Mouse (Mus musculus) pancreas, adult 10 weeks (tissue): Measurements from ENCODE around the gene Zbbx. TPM values are rescaled to one million over a fixed set of nuclear protein-coding genes. Genes with fewer than 3 reads are reported as not detected.

ENCODE experiments used
- polyA plus RNA-seq: library from polyadenylated mRNA; stranded (reverse); fragments of 350-450 nt; fragmentation: Illumina TruSeq; extraction: RNeasy Lipid Tissue Mini Kit (QIAGEN cat#74804); gene quantifications from one replicate; pipeline ENCODE4 v1.2.3, GENCODE M21; 2015; ENCODE audit warnings: low read depth, low replicate concordance; ENCODE audit not compliant: insufficient read depth

The Zbbx gene
- polyA plus RNA-seq: not detected

GRCm38 (mm10) chr3:75164838-75165496, at the start of gene Zbbx:
Gene Zbbx (minus strand): TSS chr3:75165034.

Other genes starting within 250 kb of the Zbbx start
- 184 TPM for gene Serpini2, start 105.0 kb upstream of the Zbbx start, polyA plus RNA-seq